Mouse (Mus musculus) C2C12 (cell line): Measurements from ENCODE around the gene Gm4707. TPM values are rescaled to one million over a fixed set of nuclear protein-coding genes. Genes with fewer than 3 reads are reported as not detected.

Experiments used
- H3K27me3 ChIP-seq: one replicate; pipeline ENCODE4 v1.6.1; 2011; ENCODE audit not compliant: control insufficient read depth, insufficient read depth, insufficient read length
- H3K36me3 ChIP-seq: one replicate; pipeline ENCODE4 v1.6.1; 2011; ENCODE audit not compliant: control insufficient read depth, insufficient read depth
- H3K4me3 ChIP-seq: one replicate; pipeline ENCODE4 v1.5.1; 2011; ENCODE audit warnings: mild to moderate bottlenecking, control low read depth; ENCODE audit not compliant: poor library complexity, insufficient read depth, severe bottlenecking
- H3K79me2 ChIP-seq: one replicate; pipeline ENCODE4 v1.6.1; 2011; ENCODE audit not compliant: control insufficient read depth, insufficient read depth
- H3K79me3 ChIP-seq: one replicate; pipeline ENCODE4 v1.6.1; 2011; ENCODE audit warnings: low read depth, control low read depth
- H3ac ChIP-seq: one replicate; pipeline ENCODE3; 2011; ENCODE audit warnings: low read depth; ENCODE audit not compliant: control insufficient read depth, insufficient read length
- CEBPB ChIP-seq: IDR thresholded peaks from one replicate; pipeline ENCODE4 v1.6.1; 2011; ENCODE audit warnings: low read depth, mild to moderate bottlenecking, control low read depth, moderate library complexity
- CTCF ChIP-seq: IDR thresholded peaks from one replicate; pipeline ENCODE4 v1.5.1; 2011; ENCODE audit not compliant: control insufficient read depth, insufficient read depth, insufficient read length
- FOSL1 ChIP-seq: IDR thresholded peaks from one replicate; pipeline ENCODE4 v1.8.0; 2011; ENCODE audit warnings: mild to moderate bottlenecking, low read length; ENCODE audit not compliant: poor library complexity, insufficient read depth, severe bottlenecking
- MAX ChIP-seq: IDR thresholded peaks from one replicate; pipeline ENCODE4 v1.6.1; 2011; ENCODE audit warnings: mild to moderate bottlenecking, control low read depth
- MYOD1 ChIP-seq: IDR thresholded peaks from one replicate; pipeline ENCODE4 v1.6.1; 2011; ENCODE audit warnings: low read depth; ENCODE audit not compliant: control insufficient read depth, insufficient read length
- MYOG ChIP-seq: IDR thresholded peaks from one replicate; pipeline ENCODE4 v1.6.1; 2011; ENCODE audit not compliant: control insufficient read depth, insufficient read length; ENCODE audit errors: extremely low read depth
- USF1 ChIP-seq: IDR thresholded peaks from one replicate; pipeline ENCODE4 v1.6.1; 2011; ENCODE audit warnings: low read depth, mild to moderate bottlenecking, control low read depth, moderate library complexity
- polyA plus RNA-seq: library from polyadenylated mRNA; unstranded; fragments of >200 nt; fragmentation: generic; extraction: Trizol; gene quantifications from one replicate; pipeline ENCODE4 v1.2.1, GENCODE M21; 2012; ENCODE audit warnings: missing spikeins

Gm4707 gene
- polyA plus RNA-seq, 1 experiment: 0.20 TPM

GRCm38 (mm10) chr17:71477481-71477880, 17.8 kb upstream of the Gm4707 start:
- Histone ChIP-seq H3K4me3 (no peak overlapping the region), H3K79me2 (peaks cover 26% of the 10 kb centered on the region), H3K36me3 (no peaks in the 10 kb centered on the region), H3ac (no peak overlapping the region), H3K79me3 (peaks cover 24% of the 10 kb centered on the region), H3K27me3 (no peaks in the 10 kb centered on the region)
- TF ChIP-seq CTCF: no peak
- no peak for TF ChIP-seq CEBPB
- no peak for TF ChIP-seq USF1
- no peak for TF ChIP-seq FOSL1
- no peak for TF ChIP-seq MAX
- TF ChIP-seq MYOG: no peak
- no peak for TF ChIP-seq MYOD1

GRCm38 (mm10) chr17:71476346-71477020, 16.8 kb upstream of the Gm4707 start:
- H3K4me3 ChIP-seq: no peak overlapping the region
- peaks cover 34% of the 10 kb centered on the region for H3K79me3 ChIP-seq
- H3K79me2 ChIP-seq: peaks cover 36% of the 10 kb centered on the region
- H3K27me3 ChIP-seq: no peaks in the 10 kb centered on the region
- H3K36me3 ChIP-seq: no peaks in the 10 kb centered on the region
- no peak overlapping the region for H3ac ChIP-seq
- no peak for TF ChIP-seq MYOD1
- TF ChIP-seq MAX: no peak
- no peak for TF ChIP-seq FOSL1
- TF ChIP-seq CEBPB: no peak
- no peak for TF ChIP-seq USF1
- TF ChIP-seq CTCF: no peak

- Histone ChIP-seq H3K79me3 (peaks cover 42% of the 10 kb centered on the region), H3K4me3 (peak overlapping the region; percentile 96), H3K36me3 (no peaks in the 10 kb centered on the region), H3K27me3 (no peaks in the 10 kb centered on the region), H3K79me2 (peaks cover 44% of the 10 kb centered on the region), H3ac (peak overlapping the region; percentile 83)
- TF ChIP-seq MAX: peak; percentile 10
- TF ChIP-seq USF1: no peak
- TF ChIP-seq CTCF: no peak
- TF ChIP-seq CEBPB: no peak
- no peak for TF ChIP-seq FOSL1
Measured at GRCm38 (mm10) chr17:71475705-71476089, 16.0 kb upstream of the Gm4707 start.

- TF ChIP-seq MAX: no peak
- no peak for TF ChIP-seq MYOD1
- no peak for TF ChIP-seq USF1
- TF ChIP-seq CEBPB: no peak
- no peak for TF ChIP-seq FOSL1
- TF ChIP-seq MYOG: no peak
- TF ChIP-seq CTCF: no peak
- H3K27me3 ChIP-seq: no peaks in the 10 kb centered on the region
- H3K36me3 ChIP-seq: no peaks in the 10 kb centered on the region
- peaks cover 51% of the 10 kb centered on the region for H3K79me2 ChIP-seq
- peaks cover 48% of the 10 kb centered on the region for H3K79me3 ChIP-seq
- H3K4me3 ChIP-seq: peak within 1 kb of the TSS; percentile 96
- H3ac ChIP-seq: peak within 1 kb of the TSS; percentile 83
Measured at GRCm38 (mm10) chr17:71474762-71475704, 15.3 kb upstream of the Gm4707 start, which contains the start of gene Smchd1. Gene Smchd1 (minus strand): TSS chr17:71475343.

GRCm38 (mm10) chr17:71474128-71474527, 14.4 kb upstream of the Gm4707 start:
- Histone ChIP-seq H3K4me3 (peak overlapping the region; percentile 96), H3K79me2 (peaks cover 60% of the 10 kb centered on the region), H3ac (peak overlapping the region; percentile 81), H3K36me3 (peaks cover 6% of the 10 kb centered on the region), H3K79me3 (peaks cover 57% of the 10 kb centered on the region), H3K27me3 (no peaks in the 10 kb centered on the region)
- TF ChIP-seq MYOG (no peak), MAX (no peak), MYOD1 (no peak), CTCF (no peak), USF1 (no peak), CEBPB (no peak), FOSL1 (no peak)
